Mouse (Mus musculus) frontal cortex, adult (tissue): ENCODE measurements around the gene Gm5935.
"Not testable (repeated sequence)": the region's sequence is repeated elsewhere in the genome, so short reads cannot be mapped to it uniquely, and the experiment has no call there.

Source experiments
- ATAC-seq: cut with Nextera tagmentation; 2 replicates; pipeline ENCODE4 v1.9.2; 2017; ENCODE audit warnings: mild to moderate bottlenecking, moderate library complexity, mixed read lengths; ENCODE audit not compliant: low TSS enrichment

Gm5935 gene

DNA sequence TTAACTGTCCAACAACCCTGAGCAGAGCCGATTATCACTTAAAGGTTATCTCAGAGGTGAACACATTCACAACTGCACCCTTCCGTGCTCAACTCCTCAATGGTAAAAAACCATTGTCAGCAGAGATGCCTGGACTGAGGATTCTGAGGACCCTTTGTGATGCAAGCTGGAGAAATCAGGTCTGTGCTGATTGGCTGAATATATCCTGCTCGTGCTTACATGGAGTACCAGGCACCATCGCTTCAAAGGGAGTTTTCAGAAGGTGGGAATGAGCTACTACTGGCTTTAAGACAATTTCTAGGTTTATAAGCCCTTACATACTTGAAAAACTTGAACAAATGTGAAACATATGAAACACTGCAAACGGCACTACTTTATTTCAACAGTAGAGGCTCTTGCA lies at the start of gene Gm5935:
TSS of gene Gm5935 (minus strand) at position 101 of the 400 bp plus-strand sequence.
- not testable (repeated sequence) for ATAC-seq
